Mouse (Mus musculus) lung, postnatal 0 days (tissue): ENCODE results near the gene Stom.
A peak's percentile ranks its signal among the peaks of the same experiment; 100 is the strongest.

Source experiments
- CTCF ChIP-seq: IDR thresholded peaks from 2 replicates; pipeline ENCODE4 v1.5.1; 2016; ENCODE audit warnings: antibody characterized with exemption, mild to moderate bottlenecking
- EP300 ChIP-seq: IDR thresholded peaks from 2 replicates; pipeline ENCODE4 v1.6.1; 2016; ENCODE audit warnings: antibody characterized with exemption, mild to moderate bottlenecking, control low read depth

- no peak for TF ChIP-seq EP300
- peak; percentile 79 for TF ChIP-seq CTCF
Measured at GRCm38 (mm10) chr2:35291856-35292255, 44.9 kb downstream of the Stom start.
